Mouse (Mus musculus): ENCODE data around the gene Gm49358. TPM values are rescaled to one million over a fixed set of nuclear protein-coding genes. Genes with fewer than 3 reads are reported as not detected.

Gene Gm49358
- polyA plus RNA-seq, 1 experiment: not detected

- TF ChIP-seq POLR2A (IDR thresholded peaks at IDR 0.05; ENCODE audit: low read depth, low read length): no peak
- TF ChIP-seq CTCF (IDR thresholded peaks at IDR 0.05; ENCODE audit: extremely low read depth, insufficient read depth, insufficient read length, insufficient replicate concordance): no peak
- peaks cover 2% of the 10 kb centered on the region; the same call in 1 of the 2 replicates for H3K36me3 ChIP-seq (ENCODE audit: control insufficient read depth, insufficient read depth, low read length)
- DNase-seq (ENCODE audit: low read depth in 1 of 2, low spot score in 2 of 2): no peak
Measured at GRCm38 (mm10) chr10:86808013-86808758, 44.4 kb downstream of the Gm49358 start.

GRCm38 (mm10) chr10:86810000-86810399, 46.2 kb downstream of the Gm49358 start:
- Histone ChIP-seq H3K27ac (ENCODE audit: insufficient read depth, low read length) (no peak overlapping the region), H3K36me3 (ENCODE audit: control insufficient read depth, insufficient read depth, low read length) (peaks cover 2% of the 10 kb centered on the region; the same call in 1 of the 2 replicates)
- 85% methylated on average over 9 of the region's 9 CpGs for WGBS

More at GRCm38 (mm10) chr10:86808013-86808758, 44.4 kb downstream of the Gm49358 start:
- 90% methylated on average over 15 of the region's 15 CpGs for WGBS
- Histone ChIP-seq H3K27ac (ENCODE audit: insufficient read depth, low read length) (no peak overlapping the region), H3K4me3 (ENCODE audit: extremely low read depth, insufficient read depth, insufficient read length) (no peak overlapping the region), H3K4me1 (ENCODE audit: control insufficient read depth, insufficient read depth, insufficient read length) (no peaks in the 10 kb centered on the region), H3K27me3 (ENCODE audit: control insufficient read depth, insufficient read depth, low read length) (no peaks in the 10 kb centered on the region)

GRCm38 (mm10) chr10:86810612-86811011, 46.8 kb downstream of the Gm49358 start:
- no peaks in the 10 kb centered on the region for H3K4me1 ChIP-seq (ENCODE audit: control insufficient read depth, insufficient read depth, insufficient read length)
- WGBS: 93% methylated on average over 5 of the region's 5 CpGs

More at GRCm38 (mm10) chr10:86810000-86810399, 46.2 kb downstream of the Gm49358 start:
- no peak for DNase-seq (ENCODE audit: low read depth in 1 of 2, low spot score in 2 of 2)
- H3K4me3 ChIP-seq (ENCODE audit: extremely low read depth, insufficient read depth, insufficient read length): no peak overlapping the region
- TF ChIP-seq CTCF (IDR thresholded peaks at IDR 0.05; ENCODE audit: extremely low read depth, insufficient read depth, insufficient read length, insufficient replicate concordance) (no peak), POLR2A (IDR thresholded peaks at IDR 0.05; ENCODE audit: low read depth, low read length) (no peak)
- no peaks in the 10 kb centered on the region for H3K27me3 ChIP-seq (ENCODE audit: control insufficient read depth, insufficient read depth, low read length)
- no peaks in the 10 kb centered on the region for H3K4me1 ChIP-seq (ENCODE audit: control insufficient read depth, insufficient read depth, insufficient read length)

GRCm38 (mm10) chr10:86814292-86815131, 50.7 kb downstream of the Gm49358 start:
- Histone ChIP-seq H3K4me1 (ENCODE audit: control insufficient read depth, insufficient read depth, insufficient read length) (no peaks in the 10 kb centered on the region), H3K36me3 (ENCODE audit: control insufficient read depth, insufficient read depth, low read length) (peaks cover 7% of the 10 kb centered on the region; the same call in 1 of the 2 replicates), H3K4me3 (ENCODE audit: extremely low read depth, insufficient read depth, insufficient read length) (no peak overlapping the region), H3K27me3 (ENCODE audit: control insufficient read depth, insufficient read depth, low read length) (no peaks in the 10 kb centered on the region), H3K27ac (ENCODE audit: insufficient read depth, low read length) (no peak overlapping the region)
- no peak for DNase-seq (ENCODE audit: low read depth in 1 of 2, low spot score in 2 of 2)
- TF ChIP-seq POLR2A (IDR thresholded peaks at IDR 0.05; ENCODE audit: low read depth, low read length) (no peak), CTCF (IDR thresholded peaks at IDR 0.05; ENCODE audit: extremely low read depth, insufficient read depth, insufficient read length, insufficient replicate concordance) (no peak)
- 88% methylated on average over 19 of the region's 19 CpGs for WGBS

More at GRCm38 (mm10) chr10:86810612-86811011, 46.8 kb downstream of the Gm49358 start:
- DNase-seq (ENCODE audit: low read depth in 1 of 2, low spot score in 2 of 2): no peak
- Histone ChIP-seq H3K36me3 (ENCODE audit: control insufficient read depth, insufficient read depth, low read length) (peaks cover 5% of the 10 kb centered on the region; the same call in 1 of the 2 replicates), H3K27me3 (ENCODE audit: control insufficient read depth, insufficient read depth, low read length) (no peaks in the 10 kb centered on the region), H3K4me3 (ENCODE audit: extremely low read depth, insufficient read depth, insufficient read length) (no peak overlapping the region), H3K27ac (ENCODE audit: insufficient read depth, low read length) (no peak overlapping the region)
- no peak for TF ChIP-seq POLR2A (IDR thresholded peaks at IDR 0.05; ENCODE audit: low read depth, low read length)
- TF ChIP-seq CTCF (IDR thresholded peaks at IDR 0.05; ENCODE audit: extremely low read depth, insufficient read depth, insufficient read length, insufficient replicate concordance): no peak

GRCm38 (mm10) chr10:86815133-86815532, 51.4 kb downstream of the Gm49358 start:
- peaks cover 7% of the 10 kb centered on the region; the same call in 1 of the 2 replicates for H3K36me3 ChIP-seq (ENCODE audit: control insufficient read depth, insufficient read depth, low read length)
- TF ChIP-seq POLR2A (IDR thresholded peaks at IDR 0.05; ENCODE audit: low read depth, low read length): no peak
- no peak for TF ChIP-seq CTCF (IDR thresholded peaks at IDR 0.05; ENCODE audit: extremely low read depth, insufficient read depth, insufficient read length, insufficient replicate concordance)
- H3K4me1 ChIP-seq (ENCODE audit: control insufficient read depth, insufficient read depth, insufficient read length): no peaks in the 10 kb centered on the region
- DNase-seq (ENCODE audit: low read depth in 1 of 2, low spot score in 2 of 2): no peak
- WGBS: 73% methylated on average over 7 of the region's 7 CpGs
- H3K4me3 ChIP-seq (ENCODE audit: extremely low read depth, insufficient read depth, insufficient read length): no peak overlapping the region
- H3K27me3 ChIP-seq (ENCODE audit: control insufficient read depth, insufficient read depth, low read length): no peaks in the 10 kb centered on the region
- no peak overlapping the region for H3K27ac ChIP-seq (ENCODE audit: insufficient read depth, low read length)

GRCm38 (mm10) chr10:86819649-86820165, 55.9 kb downstream of the Gm49358 start:
- TF ChIP-seq CTCF (IDR thresholded peaks at IDR 0.05; ENCODE audit: extremely low read depth, insufficient read depth, insufficient read length, insufficient replicate concordance) (no peak), POLR2A (IDR thresholded peaks at IDR 0.05; ENCODE audit: low read depth, low read length) (no peak)
- H3K4me1 ChIP-seq (ENCODE audit: control insufficient read depth, insufficient read depth, insufficient read length): no peaks in the 10 kb centered on the region
- no peaks in the 10 kb centered on the region for H3K27me3 ChIP-seq (ENCODE audit: control insufficient read depth, insufficient read depth, low read length)
- H3K27ac ChIP-seq (ENCODE audit: insufficient read depth, low read length): no peak overlapping the region
- WGBS: 61% methylated on average over 8 of the region's 8 CpGs
- DNase-seq (ENCODE audit: low read depth in 1 of 2, low spot score in 2 of 2): no peak
- peaks cover 17% of the 10 kb centered on the region; the same call in 1 of the 2 replicates for H3K36me3 ChIP-seq (ENCODE audit: control insufficient read depth, insufficient read depth, low read length)
- H3K4me3 ChIP-seq (ENCODE audit: extremely low read depth, insufficient read depth, insufficient read length): no peak overlapping the region
